Mouse (Mus musculus): ENCODE results near the gene Rp9.

The Rp9 gene

DNA sequence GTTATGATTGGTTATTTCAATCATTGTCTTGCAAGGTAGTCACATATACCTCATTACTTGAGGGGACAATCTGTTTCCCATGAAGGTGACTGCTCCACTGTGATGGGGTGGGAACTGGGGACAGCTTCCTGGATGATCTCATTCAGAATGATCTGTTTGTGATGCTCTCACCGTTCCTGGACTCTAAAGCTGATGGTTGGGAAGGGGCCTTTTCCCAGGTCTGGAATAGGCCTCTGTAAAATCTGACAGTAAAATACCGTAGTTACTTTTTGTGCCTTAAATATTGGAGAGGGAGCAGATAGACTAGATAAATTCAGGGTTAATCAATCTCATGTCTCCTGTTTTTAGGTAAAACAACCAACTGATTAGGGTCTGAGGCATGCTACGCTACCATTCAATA, at the start of gene Rp9:
Gene Rp9, minus strand, starts transcription at position 101 of the 400 bp plus-strand sequence.
- no peak for DNase-seq

DNA sequence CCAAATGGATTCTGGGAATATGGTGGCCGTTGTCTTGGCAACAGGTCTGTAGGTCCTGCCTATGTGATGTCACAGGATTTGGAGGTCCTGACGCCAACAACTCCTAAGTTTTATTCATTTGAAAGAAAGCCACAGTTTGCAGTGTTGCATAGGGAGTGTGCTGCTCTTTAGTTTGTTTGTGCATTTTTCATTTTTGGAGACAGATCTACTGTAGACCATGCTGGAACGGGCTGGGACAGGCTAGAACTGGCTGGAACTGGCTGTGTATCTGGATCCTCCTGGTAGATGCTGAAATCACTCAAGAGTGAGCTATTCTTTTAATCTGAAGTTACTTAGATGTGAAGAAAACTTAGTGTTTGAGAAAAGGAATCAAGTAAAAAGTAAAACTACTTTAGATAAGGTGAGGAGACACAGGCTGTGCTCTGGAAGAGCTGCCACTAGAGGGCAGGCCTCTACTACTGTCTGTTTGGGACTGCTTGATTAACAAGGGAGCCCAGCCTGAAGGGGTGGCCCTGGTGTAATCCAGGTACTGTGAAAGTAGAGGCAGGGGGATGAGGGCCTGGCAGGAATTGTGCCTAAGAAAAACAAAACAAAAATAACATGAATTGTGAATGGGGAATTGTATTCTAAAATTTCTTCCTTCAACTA, 49.0 kb upstream of the Rp9 start:
- DNase-seq = peak; percentile 15

DNA sequence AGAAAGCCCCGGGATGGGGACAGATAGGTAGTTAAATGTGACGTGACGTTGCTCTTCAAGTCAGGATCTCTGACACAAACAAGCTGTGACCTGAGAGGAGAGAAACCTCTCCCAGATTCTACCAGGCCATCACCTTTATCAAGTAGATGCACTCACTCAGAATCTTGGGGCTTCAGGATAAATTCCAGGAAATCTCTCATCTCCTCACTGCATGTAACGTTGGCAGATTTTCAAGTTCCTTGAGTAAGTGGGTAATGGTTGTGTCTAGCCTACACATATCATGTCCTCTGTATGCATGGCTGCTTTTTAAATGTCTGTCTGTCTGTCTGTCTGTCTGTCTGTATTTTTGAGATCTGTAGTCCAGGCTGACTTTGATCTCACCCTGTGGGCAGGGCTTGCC, 45.5 kb upstream of the Rp9 start:
- DNase-seq = no peak

DNA sequence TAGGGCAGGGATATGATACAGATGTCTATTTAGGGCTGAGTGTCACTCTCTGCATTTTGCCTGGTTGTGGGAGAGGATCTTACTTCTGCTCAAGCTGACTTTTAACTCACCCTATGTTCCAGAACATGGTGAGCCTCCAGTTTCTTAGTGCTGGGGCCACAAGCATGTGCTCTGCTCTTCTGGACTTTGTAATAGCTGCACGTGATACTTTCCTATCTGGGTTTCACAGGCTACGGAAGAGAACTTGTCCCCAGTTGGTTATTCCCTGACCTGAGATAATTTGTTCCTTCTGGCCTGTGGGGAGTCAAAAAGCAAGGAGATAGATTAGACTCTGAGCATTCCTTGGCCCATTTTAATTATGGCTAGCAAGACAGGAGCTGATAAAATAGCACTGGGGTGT, 36.0 kb upstream of the Rp9 start:
- no peak for DNase-seq

DNA sequence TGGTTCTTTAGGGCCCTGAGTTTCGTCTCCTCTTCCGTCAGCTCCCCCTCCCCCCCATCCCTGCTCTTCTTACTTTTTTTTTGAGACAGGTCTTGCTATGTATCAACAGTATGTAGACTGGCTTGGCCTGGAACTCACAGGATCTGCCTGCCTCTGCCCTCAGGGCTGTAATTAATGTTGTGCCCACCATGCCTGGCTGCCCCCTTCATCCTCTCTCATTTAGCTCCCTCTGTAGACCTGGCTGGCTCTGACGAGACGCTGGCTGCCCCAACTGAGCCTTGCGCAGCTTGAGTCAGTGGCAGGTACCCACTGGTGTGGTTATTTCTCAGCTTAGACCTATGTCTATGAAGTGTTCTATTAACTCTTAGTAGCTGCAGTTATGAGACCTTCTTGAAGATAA, 34.0 kb upstream of the Rp9 start:
- no peak for DNase-seq

DNA sequence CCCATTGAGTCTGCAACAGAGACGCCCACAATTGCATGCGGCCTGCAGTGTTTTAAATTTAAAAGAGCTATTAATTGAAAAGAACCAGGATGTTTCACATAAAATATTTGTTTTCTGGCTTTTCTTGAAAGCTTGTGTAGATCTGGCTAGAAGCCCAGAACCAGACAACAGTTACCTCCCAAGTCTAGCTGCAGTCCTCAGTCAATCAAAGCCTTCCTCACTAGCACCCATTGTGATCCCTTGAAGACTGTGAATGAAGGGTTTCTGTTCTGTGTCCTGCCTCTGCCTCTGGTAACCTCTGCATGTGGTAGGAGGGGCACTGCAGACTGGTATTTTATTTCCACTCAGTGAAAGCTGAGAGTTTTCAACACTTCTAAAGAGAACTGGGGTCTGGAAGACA, 33.4 kb upstream of the Rp9 start:
- no peak for DNase-seq

DNA sequence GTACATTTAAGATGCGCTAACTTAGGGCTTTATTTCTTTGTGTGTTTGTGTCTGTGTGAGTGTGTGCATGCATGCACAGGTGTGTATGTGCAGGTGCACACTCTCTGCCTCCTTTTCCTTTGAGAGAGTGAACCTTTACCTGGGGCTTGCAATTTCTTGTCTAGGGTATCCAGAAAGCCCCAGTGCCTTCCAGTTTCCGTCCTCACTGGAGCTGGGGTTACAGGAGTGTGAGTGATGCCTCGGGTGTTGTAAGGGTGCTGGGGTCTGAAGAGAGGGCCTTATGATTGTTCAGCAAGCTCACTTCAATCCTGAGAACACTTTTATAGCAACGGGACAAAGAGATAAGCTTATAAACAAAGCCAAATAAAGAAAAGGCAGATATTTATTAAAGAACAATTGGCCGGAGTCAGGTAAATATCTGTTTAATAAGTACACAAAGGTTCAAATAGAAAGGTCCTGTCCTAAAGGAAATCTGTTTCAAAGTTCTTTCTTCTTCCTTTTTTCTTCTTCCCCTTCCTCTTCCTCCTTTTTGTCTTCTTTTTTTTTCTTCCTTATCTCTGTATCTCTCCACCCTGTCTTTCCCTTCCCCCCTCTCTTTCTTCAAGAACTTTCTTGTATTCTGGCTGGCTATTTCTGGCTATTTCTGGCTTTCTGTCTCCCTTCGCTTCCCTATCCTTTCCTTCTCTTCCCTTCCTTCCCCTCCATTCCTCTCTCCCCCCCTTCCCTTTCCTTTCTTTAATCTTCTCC, 27.7 kb upstream of the Rp9 start:
- no peak for DNase-seq

DNA sequence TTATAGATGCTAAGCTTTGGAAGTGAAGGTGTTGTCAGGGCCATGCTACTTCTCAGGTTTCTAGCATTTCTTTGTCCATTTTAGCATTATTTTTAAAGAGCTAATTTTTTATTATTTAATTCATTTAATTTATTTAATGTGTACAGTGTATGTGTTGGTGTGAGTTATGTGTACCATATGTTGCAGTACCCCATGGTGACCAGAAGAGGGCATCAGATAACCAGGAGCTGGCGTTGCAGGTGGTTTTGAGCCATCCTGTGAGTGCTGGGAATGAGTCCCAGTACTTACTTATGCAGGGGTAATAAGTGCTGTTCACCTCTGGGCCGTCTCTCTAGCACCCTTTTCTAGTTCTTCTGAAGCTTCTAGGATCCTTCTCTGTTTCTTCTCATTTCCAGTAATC, 25.6 kb upstream of the Rp9 start:
- DNase-seq = no peak

DNA sequence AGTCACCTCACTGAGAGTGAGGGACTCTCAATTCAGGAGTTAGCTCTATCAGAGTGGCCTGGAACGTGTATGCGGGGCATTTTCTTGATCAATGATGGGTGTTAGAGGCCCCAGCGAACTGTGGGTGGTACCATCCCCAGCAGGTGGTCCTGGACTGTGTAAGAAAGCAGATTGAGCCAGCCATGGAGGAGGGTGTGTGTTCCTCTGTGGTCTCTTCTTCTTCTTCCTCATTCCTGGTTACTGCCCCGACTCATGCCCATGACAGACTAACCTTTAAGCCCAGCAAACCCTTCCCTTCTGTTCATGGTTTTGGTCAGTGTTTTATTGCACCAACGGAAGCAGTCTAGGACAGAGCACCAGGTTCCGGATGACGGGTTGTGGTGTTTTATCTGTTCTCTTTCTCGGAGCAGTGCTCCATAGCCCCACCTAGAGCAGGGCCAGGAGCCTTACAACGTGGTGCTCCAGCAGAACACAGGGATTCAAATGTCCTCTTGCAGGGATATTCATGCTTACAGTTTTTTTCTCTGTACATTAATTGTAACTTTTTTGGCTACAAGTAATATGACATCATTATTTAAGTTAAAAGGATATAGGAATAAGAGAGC, 24.8 kb upstream of the Rp9 start:
- DNase-seq = no peak

DNA sequence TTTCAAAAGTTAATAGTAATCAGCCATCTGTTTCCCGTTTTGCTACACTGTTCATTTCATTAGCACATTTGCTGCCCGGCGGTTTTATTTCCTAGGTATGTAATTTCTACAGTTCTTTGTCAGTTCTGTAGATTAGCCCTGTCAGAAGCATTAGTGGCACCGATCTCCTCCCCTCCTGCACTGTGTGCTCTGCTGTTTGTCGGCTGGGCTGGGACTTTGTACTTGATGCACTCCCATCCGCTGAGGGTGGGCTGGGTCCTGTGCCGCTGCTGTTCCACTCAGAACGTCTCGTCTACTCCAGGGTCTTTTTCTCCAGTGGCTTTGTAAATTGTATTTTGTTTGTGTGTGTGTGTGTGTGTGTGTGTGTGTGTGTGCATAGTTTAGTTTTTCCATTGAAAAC, 19.4 kb upstream of the Rp9 start:
- DNase-seq = no peak

DNA sequence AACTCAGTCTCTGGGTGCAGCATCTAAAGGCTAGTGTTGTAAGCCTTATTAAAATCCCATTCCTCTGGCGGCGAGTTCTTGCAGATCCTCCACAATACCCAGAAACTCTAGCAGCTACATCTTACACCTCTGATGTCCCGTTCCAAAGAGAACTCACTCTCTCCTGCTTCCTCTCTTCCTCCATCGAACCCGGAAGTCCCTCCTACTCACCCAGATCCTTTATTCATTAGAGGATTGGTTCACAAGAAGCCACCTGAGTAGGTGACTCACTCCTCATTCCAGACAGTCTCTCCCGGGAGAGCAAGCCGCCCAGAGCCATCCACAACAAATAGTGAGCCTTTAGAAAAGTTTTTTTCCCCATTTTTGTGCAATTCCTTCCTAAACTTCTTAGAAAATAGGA, 16.7 kb upstream of the Rp9 start:
- no peak for DNase-seq

DNA sequence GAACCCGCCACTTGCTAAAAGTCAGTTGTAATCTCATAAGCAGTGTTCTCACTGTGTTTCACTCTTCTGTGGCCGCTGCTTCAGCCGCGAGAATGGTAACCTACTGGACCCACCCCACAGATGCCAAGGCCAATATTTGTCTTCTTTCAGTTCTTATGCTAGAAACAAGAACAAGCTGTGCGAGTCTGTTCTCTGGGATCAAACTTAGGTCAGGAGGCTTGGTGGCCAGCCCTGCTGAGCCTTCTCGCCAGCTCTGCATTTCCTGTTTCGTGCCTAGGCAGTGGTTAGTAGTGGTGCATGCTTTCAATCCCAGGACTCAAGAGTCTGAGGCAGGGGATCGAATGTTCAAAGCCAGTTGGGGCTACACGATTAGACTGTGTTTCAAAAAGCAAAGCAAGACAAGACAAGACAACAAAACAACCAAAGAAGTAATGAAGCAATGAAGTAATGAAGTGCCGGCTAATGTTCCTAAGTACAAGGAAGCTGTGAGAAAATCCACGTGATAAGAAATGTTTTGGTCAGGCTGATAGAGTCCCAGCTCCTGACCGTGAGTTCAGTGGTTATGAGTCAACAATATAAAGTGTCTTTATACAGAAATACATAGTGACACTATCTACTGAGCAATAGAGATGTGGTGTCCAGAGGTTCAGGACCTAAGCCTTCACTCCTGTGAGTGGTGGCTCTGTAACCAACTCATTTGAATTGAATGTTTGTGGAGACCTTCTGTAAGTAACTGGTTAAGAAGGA, 15.2 kb upstream of the Rp9 start:
- no peak for DNase-seq

DNA sequence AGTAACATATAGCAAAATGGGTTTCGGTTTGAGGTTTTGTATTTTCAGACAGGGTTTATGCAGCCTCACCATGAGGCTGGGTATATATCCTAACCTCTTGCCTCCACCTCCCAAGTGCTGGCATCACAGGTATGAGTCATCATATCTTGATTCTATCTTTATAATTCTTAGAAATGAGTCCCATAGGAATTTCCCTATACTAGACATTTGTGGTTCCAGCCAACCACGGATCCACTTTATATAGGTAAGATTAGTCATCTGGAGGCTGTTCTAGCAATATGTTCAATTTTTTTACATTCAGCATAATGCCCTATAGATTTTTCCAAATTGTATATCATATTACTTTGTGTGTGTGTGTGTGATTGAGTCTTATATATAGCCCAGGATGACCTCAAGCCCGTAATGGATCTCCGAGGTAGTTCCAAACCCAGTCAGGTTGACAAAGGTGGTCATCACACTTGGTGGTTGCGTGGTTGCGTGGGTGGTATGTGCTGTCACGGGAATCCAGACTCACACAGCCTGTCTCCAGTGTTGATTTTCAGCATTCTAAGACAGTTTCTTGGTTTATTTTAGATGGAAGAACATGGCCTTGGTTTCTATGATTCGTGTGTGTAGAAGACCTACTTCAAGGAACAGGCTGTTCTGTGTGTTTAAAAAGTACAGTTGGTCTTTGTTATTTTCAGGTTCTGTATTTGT, 14.5 kb upstream of the Rp9 start:
- no peak for DNase-seq

DNA sequence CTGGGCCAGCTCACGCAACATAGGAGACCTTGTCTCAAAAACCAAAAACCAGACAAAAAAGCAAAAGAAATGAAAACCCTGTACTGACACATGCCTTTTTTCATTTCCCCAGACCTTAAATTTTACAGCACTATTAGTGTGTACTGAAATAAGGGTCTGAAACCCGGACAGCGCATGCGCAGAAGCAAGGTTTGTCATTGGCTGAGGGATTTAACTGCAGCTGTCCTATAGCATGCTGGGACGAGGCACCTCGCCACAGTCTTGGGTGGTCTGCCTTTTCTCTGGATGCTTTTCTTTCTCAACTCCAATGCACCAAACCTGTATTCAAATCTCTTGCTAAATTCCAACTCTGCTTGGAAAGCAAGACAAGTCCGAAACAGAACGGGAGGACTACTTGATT, 9.4 kb upstream of the Rp9 start:
- DNase-seq = no peak

DNA sequence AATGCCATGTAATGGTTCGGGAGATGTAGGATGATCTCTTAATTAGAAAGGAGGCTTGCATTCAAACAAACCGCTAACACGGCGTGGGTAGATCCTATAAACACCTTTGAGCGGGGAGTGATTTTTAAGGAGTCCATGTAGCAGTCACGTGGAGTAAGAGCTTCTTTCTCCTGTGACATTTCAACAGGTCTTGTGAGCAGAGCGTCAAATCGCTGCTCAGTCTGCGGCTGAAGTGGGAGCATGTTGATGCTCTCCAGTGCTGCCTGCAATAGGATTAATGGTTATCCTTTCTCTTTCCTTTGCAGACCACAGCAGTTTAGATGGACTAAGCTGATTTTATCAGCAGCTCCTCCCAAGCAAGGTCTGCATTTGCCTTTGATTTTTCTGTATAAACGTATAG, 6.7 kb upstream of the Rp9 start:
- DNase-seq = peak; percentile 42

DNA sequence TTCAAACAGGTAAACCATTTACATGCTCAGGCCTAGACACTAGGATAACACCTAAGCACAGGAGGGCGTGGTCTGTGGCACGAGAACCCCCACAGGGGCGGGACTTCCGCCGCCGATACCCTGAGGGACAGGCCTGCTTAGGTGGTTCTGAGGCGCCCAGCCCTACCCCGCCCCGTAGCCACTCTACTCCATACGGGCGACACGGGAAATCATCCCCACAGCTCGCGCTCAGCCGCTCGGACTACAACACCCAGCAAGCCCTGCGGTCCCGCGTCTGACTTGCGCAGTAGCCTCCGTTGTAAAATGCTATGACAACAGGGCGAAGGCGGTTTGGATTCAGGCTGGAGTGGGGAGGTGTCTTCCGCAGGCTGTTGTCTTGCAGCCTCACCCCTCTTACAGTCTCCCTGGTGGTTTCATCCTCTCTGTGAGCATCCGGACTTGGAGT, 5.9 kb upstream of the Rp9 start, which contains the start of gene Bbs9:
Gene Bbs9, plus strand, starts transcription at position 292 of the 445 bp plus-strand sequence.
- DNase-seq = peak; percentile 98

DNA sequence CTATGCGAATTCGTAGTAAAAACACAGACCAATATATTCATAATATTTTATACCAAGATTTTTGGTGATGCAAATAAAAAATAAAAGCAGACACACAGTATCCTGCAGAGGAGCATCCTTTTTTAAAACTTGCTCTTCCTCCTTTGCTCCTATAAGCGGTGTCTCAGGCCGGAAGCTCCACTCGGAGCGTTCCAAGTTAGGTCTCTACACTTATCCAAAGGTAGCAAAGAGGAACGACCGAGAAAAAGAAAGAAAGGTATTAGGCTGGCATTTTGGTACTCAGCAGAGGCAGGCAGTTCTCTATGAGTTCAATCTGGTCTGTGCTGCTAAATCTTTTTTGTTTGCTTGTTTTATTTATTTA, 664 bp downstream of the Rp9 start:
- DNase-seq = no peak

DNA sequence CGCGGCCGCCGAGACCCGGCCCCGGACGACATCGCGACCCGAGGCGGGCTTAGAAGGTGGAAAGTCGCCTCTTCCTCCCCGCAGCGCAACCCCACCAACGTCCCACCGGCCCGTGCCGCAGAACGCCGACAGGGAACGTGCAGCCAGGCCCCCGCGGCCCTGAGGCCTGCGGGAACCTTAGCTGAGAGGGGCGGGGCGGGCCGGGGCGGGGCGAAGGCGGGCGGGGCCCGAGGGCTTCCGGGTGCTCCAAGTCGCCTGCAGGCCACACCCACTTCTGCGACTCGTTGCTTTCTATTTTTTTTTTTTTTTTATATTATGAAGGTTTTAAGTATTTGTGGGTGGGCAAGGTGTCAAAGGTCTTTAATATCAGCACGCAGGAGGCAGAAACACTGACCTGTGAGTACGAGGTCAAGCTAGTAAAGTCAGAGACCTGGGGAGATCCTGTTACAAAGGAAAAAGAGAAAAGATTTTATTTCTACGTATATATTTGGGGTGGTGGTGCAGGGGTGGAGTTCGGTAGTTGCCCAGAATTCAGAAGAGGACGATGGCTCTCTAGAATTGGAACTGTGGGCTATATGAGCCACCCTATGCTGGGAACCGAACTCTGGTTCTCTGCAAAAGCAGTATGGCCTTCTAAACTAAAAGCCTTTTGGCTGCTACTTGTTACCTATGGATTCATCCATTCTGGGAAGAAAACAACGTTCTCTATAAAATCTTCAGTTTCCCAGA, 1.2 kb downstream of the Rp9 start:
- DNase-seq = peak; percentile 69

DNA sequence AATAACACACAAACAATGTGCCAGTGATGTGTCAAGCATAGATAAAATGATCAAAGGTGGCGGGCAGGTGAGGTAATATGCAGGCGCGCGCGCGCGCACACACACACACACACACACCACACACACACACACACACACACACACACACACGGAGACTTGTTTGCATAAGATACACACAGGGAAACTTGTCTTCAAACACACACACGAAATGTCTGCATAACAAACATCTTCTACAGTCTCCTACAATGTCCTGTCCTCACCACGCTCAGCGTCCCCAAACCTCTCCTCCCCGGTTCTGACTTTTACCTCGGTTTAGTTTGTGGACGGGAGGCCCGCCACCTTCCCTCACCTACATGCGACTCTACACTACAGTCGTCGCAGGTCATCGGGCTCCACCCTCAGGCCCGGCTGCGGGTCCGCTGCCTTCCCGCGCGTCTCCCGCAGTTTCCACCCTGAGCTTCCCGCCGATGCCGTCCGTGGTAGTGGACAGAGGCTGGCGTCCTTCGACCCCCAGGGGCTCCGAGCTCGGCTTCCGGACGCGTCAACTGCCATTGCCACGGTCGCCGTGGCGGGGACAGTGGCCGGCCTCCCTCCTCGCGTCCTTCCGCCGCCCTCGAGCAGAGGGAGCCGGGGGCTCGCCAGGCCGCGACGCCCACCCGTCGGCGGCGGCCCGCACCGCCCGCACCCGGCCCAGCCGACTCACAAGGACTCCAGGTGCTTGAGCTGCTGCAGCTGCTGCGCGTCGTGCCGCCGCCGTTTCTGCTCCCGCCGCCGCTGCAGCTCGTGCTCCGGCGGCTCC, 2.0 kb downstream of the Rp9 start:
- peak; percentile 63 for DNase-seq

DNA sequence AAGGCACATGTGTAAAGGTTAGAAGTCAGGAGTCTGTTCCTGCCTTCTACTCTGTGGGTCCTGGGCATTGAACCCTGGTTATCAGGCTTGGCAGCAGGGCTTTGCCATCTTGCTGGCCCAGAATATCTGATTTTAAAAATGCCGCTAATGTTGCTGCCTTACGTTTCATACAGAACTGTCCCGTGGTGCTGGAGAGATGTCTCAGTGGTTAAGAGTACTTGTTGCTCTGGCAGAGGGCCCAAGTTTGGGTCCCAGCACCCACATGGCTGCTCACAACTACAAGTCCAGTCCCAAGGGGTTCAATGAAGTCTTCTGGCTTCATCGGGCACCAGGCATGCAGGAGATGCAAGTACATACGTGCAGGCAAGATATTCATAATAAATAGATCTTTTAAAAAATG, 3.3 kb downstream of the Rp9 start:
- DNase-seq = peak; percentile 59

DNA sequence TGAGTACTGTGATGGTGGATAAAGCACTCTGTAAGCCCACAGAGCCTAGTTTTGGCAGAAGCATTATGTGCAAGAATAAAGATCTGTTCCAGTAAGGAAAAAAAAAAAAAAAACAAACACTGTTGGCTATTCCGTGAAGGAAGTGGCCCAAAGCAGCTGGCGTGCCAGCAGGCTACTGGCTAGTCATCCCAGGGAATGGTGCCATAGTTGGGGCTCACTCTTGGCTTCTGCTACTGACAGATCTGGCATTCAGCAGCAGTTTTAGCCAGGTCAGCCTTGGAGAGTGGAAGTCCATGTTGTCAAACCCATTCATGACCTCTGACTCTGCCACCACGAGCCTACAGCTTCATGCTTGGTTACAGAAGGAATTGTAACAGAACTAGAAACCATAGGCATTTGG, 7.6 kb downstream of the Rp9 start:
- DNase-seq = peak; percentile 98

Measured in cerebellum, adult 9-11 months (tissue).